Mouse (Mus musculus) midbrain, postnatal 0 days (tissue): Measurements from ENCODE around the gene Lmntd1. TPM values are rescaled to one million over a fixed set of nuclear protein-coding genes. Genes with fewer than 3 reads are reported as not detected.

Source experiments
- ATAC-seq: fragments of 200-750 bp; cut with Nextera tagmentation; 2 replicates; pipeline ENCODE4 v1.8.0; 2017; ENCODE audit warnings: moderate number of reproducible peaks, mild to moderate bottlenecking, moderate TSS enrichment, moderate library complexity; ENCODE audit not compliant: low FRiP score
- DNase-seq: peaks from one replicate; pipeline ENCODE4 v3.0.0-alpha.2; 2015; ENCODE audit warnings: low spot score
- H3K27ac ChIP-seq: fragments of 300-500 bp; sonication (generic); 2 replicates; pipeline ENCODE4 v1.5.1; 2014; ENCODE audit warnings: low read depth, mild to moderate bottlenecking, low read length, mixed read lengths
- H3K27me3 ChIP-seq: fragments of 300-500 bp; sonication (generic); 2 replicates; pipeline ENCODE4 v1.6.1; 2014; ENCODE audit warnings: low read length, control low read depth, mixed read lengths; ENCODE audit not compliant: insufficient read depth
- H3K36me3 ChIP-seq: fragments of 300-500 bp; sonication (generic); 2 replicates; pipeline ENCODE4 v1.6.1; 2014; ENCODE audit warnings: low read length, control low read depth, mixed read lengths; ENCODE audit not compliant: insufficient read depth
- H3K4me1 ChIP-seq: fragments of 300-500 bp; sonication (generic); 2 replicates; pipeline ENCODE4 v1.6.1; 2014; ENCODE audit warnings: mild to moderate bottlenecking, control low read depth, antibody characterized with exemption, low read length, mixed read lengths; ENCODE audit not compliant: insufficient read depth
- H3K4me2 ChIP-seq: fragments of 300-500 bp; sonication (generic); 2 replicates; pipeline ENCODE4 v1.6.1; 2014; ENCODE audit warnings: low read depth, mild to moderate bottlenecking, low read length, mixed read lengths; ENCODE audit not compliant: poor library complexity, severe bottlenecking
- H3K4me3 ChIP-seq: fragments of 300-500 bp; sonication (generic); 2 replicates; pipeline ENCODE4 v1.5.1; 2014; ENCODE audit warnings: low read depth, mild to moderate bottlenecking, low read length, moderate library complexity
- H3K9ac ChIP-seq: fragments of 300-500 bp; sonication (generic); replicated peaks from 2 replicates; pipeline ENCODE4 v1.6.1; 2014; ENCODE audit warnings: mild to moderate bottlenecking, low read length, moderate library complexity, mixed read lengths; ENCODE audit not compliant: poor library complexity, severe bottlenecking
- H3K9me3 ChIP-seq: fragments of 300-500 bp; sonication (generic); 2 replicates; pipeline ENCODE4 v1.6.1; 2016; ENCODE audit warnings: low read length, control low read depth
- CTCF ChIP-seq: IDR thresholded peaks from 2 replicates; pipeline ENCODE4 v1.5.1; 2016; ENCODE audit warnings: antibody characterized with exemption, mild to moderate bottlenecking
- WGBS: fragments of 180-500 bp; shearing (Covaris S2); extraction: QIAGEN DNeasy Blood & Tissue Kit; methylation state at CpG from one replicate; pipeline ENCODE4 v1.1.7; 2014; 5-methylcytosine and 5-hydroxymethylcytosine counted together
- polyA plus RNA-seq: library from polyadenylated mRNA; unstranded; fragments of >200 nt; fragmentation: Nextera tagmentation; extraction: Ambion mirVana; gene quantifications from 2 replicates; pipeline ENCODE4 v1.2.1, GENCODE M21; 2015
- total RNA-seq: library from RNA; depleted of rRNA; stranded (reverse); fragments of >200 nt; gene quantifications from 2 replicates; pipeline ENCODE4 v1.2.3, GENCODE M21; 2014

The Lmntd1 gene
- total and polyA plus RNA-seq, 2 experiments from 2014 or later, result 2.0 to 2.7 TPM

GRCm38 (mm10) chr6:145442786-145443185, 171.3 kb downstream of the Lmntd1 start:
- ATAC-seq, result no peak
- H3K36me3 ChIP-seq, result no peaks in the 10 kb centered on the region
- DNase-seq, result no peak
- H3K27me3 ChIP-seq, result no peaks in the 10 kb centered on the region
- H3K9ac ChIP-seq, result no peak overlapping the region
- no peaks in the 10 kb centered on the region for H3K9me3 ChIP-seq
- WGBS, result 49% methylated on average over 13 of the region's 13 CpGs
- TF ChIP-seq CTCF, result peak; percentile 63
- no peak overlapping the region for H3K4me2 ChIP-seq
- no peak overlapping the region for H3K4me3 ChIP-seq
- H3K4me1 ChIP-seq, result no peaks in the 10 kb centered on the region
- H3K27ac ChIP-seq, result no peak overlapping the region

GRCm38 (mm10) chr6:145441416-145442110, 172.6 kb downstream of the Lmntd1 start:
- Histone ChIP-seq H3K4me2 (no peak overlapping the region), H3K4me3 (no peak overlapping the region), H3K27ac (no peak overlapping the region), H3K27me3 (no peaks in the 10 kb centered on the region), H3K36me3 (no peaks in the 10 kb centered on the region), H3K9ac (no peak overlapping the region), H3K4me1 (no peaks in the 10 kb centered on the region), H3K9me3 (no peaks in the 10 kb centered on the region)
- 67% methylated on average over 18 of the region's 18 CpGs for WGBS
- peak; percentile 87 for DNase-seq
- TF ChIP-seq CTCF, result peak; percentile 85
- no peak for ATAC-seq

GRCm38 (mm10) chr6:145438851-145439250, 175.3 kb downstream of the Lmntd1 start:
- no peak for ATAC-seq
- H3K27me3 ChIP-seq, result no peaks in the 10 kb centered on the region
- 93% methylated on average over 5 of the region's 5 CpGs for WGBS

GRCm38 (mm10) chr6:145435764-145436163, 178.4 kb downstream of the Lmntd1 start:
- Histone ChIP-seq H3K36me3 (no peaks in the 10 kb centered on the region), H3K4me3 (no peak overlapping the region), H3K27ac (no peak overlapping the region), H3K4me1 (no peaks in the 10 kb centered on the region), H3K27me3 (no peaks in the 10 kb centered on the region), H3K4me2 (no peak overlapping the region), H3K9me3 (no peaks in the 10 kb centered on the region), H3K9ac (no peak overlapping the region)
- TF ChIP-seq CTCF, result no peak
- no peak for DNase-seq
- ATAC-seq, result no peak
- WGBS, result 88% methylated on average over 10 of the region's 10 CpGs

More at GRCm38 (mm10) chr6:145438851-145439250, 175.3 kb downstream of the Lmntd1 start:
- Histone ChIP-seq H3K9me3 (no peaks in the 10 kb centered on the region), H3K4me1 (no peaks in the 10 kb centered on the region), H3K4me2 (no peak overlapping the region), H3K36me3 (no peaks in the 10 kb centered on the region), H3K27ac (no peak overlapping the region), H3K4me3 (no peak overlapping the region), H3K9ac (no peak overlapping the region)
- DNase-seq, result no peak
- no peak for TF ChIP-seq CTCF

- ATAC-seq, result no peak
Measured at GRCm38 (mm10) chr6:145435156-145435555, 179.0 kb downstream of the Lmntd1 start.

GRCm38 (mm10) chr6:145433897-145434296, 180.2 kb downstream of the Lmntd1 start:
- H3K9me3 ChIP-seq, result no peaks in the 10 kb centered on the region
- DNase-seq (peak; percentile 24), ATAC-seq (no peak)
- no peak for TF ChIP-seq CTCF
- no peaks in the 10 kb centered on the region for H3K36me3 ChIP-seq
- H3K4me2 ChIP-seq, result no peak overlapping the region
- H3K27me3 ChIP-seq, result no peaks in the 10 kb centered on the region
- H3K4me1 ChIP-seq, result no peaks in the 10 kb centered on the region
- no peak overlapping the region for H3K27ac ChIP-seq
- H3K4me3 ChIP-seq, result no peak overlapping the region
- H3K9ac ChIP-seq, result no peak overlapping the region
- 59% methylated on average over 8 of the region's 8 CpGs for WGBS

More at GRCm38 (mm10) chr6:145435156-145435555, 179.0 kb downstream of the Lmntd1 start:
- Histone ChIP-seq H3K4me2 (no peak overlapping the region), H3K27me3 (no peaks in the 10 kb centered on the region), H3K4me3 (no peak overlapping the region), H3K36me3 (no peaks in the 10 kb centered on the region), H3K9ac (no peak overlapping the region), H3K27ac (no peak overlapping the region), H3K9me3 (no peaks in the 10 kb centered on the region), H3K4me1 (no peaks in the 10 kb centered on the region)
- DNase-seq, result no peak
- WGBS, result 69% methylated on average over 1 of the region's 1 CpGs
- no peak for TF ChIP-seq CTCF
